Mouse (Mus musculus): ENCODE data around the gene Kif1b. TPM values are rescaled to one million over a fixed set of nuclear protein-coding genes. Genes with fewer than 3 reads are reported as not detected.

Kif1b gene
- polyA plus RNA-seq, 1 experiment from 2014 or later = 38.9 TPM

- WGBS = under 1% methylated on average over 27 of the region's 27 CpGs
- Histone ChIP-seq H3K4me2 (peak overlapping the region; percentile 95), H3K9ac (peak overlapping the region; percentile 87), H3K27ac (ENCODE audit: low read depth) (peak overlapping the region; percentile 83), H3K9me3 (ENCODE audit: low read depth, low read length) (no peaks in the 10 kb centered on the region), H3K36me3 (ENCODE audit: insufficient read depth) (peaks cover 23% of the 10 kb centered on the region), H3K4me1 (ENCODE audit: insufficient read depth) (no peaks in the 10 kb centered on the region), H3K4me3 (ENCODE audit: low read depth, low read length) (peak overlapping the region; percentile 85), H3K27me3 (ENCODE audit: insufficient read depth, low read length) (no peaks in the 10 kb centered on the region)
- no peak for TF ChIP-seq CTCF (IDR thresholded peaks at IDR 0.05; ENCODE audit: low read depth)
- peak; percentile 64 for ATAC-seq (ENCODE audit: insufficient read depth)
- DNase-seq = peak; percentile 49
Observed at GRCm38 (mm10) chr4:149166957-149167611, 140.4 kb downstream of the Kif1b start.

- TF ChIP-seq CTCF (IDR thresholded peaks at IDR 0.05; ENCODE audit: low read depth) = no peak
- Histone ChIP-seq H3K27me3 (ENCODE audit: insufficient read depth, low read length) (no peaks in the 10 kb centered on the region), H3K27ac (ENCODE audit: low read depth) (peak within 1 kb of the TSS; percentile 83), H3K9ac (peak within 1 kb of the TSS; percentile 87), H3K4me2 (peak within 1 kb of the TSS; percentile 95), H3K9me3 (ENCODE audit: low read depth, low read length) (no peaks in the 10 kb centered on the region), H3K36me3 (ENCODE audit: insufficient read depth) (peaks cover 30% of the 10 kb centered on the region), H3K4me1 (ENCODE audit: insufficient read depth) (no peaks in the 10 kb centered on the region), H3K4me3 (ENCODE audit: low read depth, low read length) (peak within 1 kb of the TSS; percentile 85)
- ATAC-seq (ENCODE audit: insufficient read depth) (peak; percentile 100), DNase-seq (peak; percentile 98)
- under 1% methylated on average over 59 of the region's 59 CpGs for WGBS
Observed at GRCm38 (mm10) chr4:149166215-149166946, 141.1 kb downstream of the Kif1b start, which contains the start of gene Pgd. TSS of gene Pgd (minus strand) at chr4:149166771.

- H3K27me3 ChIP-seq (ENCODE audit: insufficient read depth, low read length) = no peaks in the 10 kb centered on the region
- peak; percentile 34; the same call in 1 of the 2 replicates for TF ChIP-seq CTCF (IDR thresholded peaks at IDR 0.05; ENCODE audit: low read depth)
- no peak overlapping the region for H3K4me2 ChIP-seq
- H3K36me3 ChIP-seq (ENCODE audit: insufficient read depth) = peaks cover 52% of the 10 kb centered on the region
- H3K9me3 ChIP-seq (ENCODE audit: low read depth, low read length) = no peaks in the 10 kb centered on the region
- no peak overlapping the region for H3K4me3 ChIP-seq (ENCODE audit: low read depth, low read length)
- 48% methylated on average over 5 of the region's 5 CpGs for WGBS
- ATAC-seq (ENCODE audit: insufficient read depth) (no peak), DNase-seq (no peak)
- H3K9ac ChIP-seq = no peak overlapping the region
- no peaks in the 10 kb centered on the region for H3K4me1 ChIP-seq (ENCODE audit: insufficient read depth)
- no peak overlapping the region for H3K27ac ChIP-seq (ENCODE audit: low read depth)
Observed at GRCm38 (mm10) chr4:149164150-149164549, 143.3 kb downstream of the Kif1b start.

- no peaks in the 10 kb centered on the region for H3K27me3 ChIP-seq (ENCODE audit: insufficient read depth, low read length)
- H3K9me3 ChIP-seq (ENCODE audit: low read depth, low read length) = no peaks in the 10 kb centered on the region
- 59% methylated on average over 1 of the region's 1 CpGs for WGBS
- no peak for TF ChIP-seq CTCF (IDR thresholded peaks at IDR 0.05; ENCODE audit: low read depth)
- H3K4me2 ChIP-seq = no peak overlapping the region
- H3K9ac ChIP-seq = no peak overlapping the region
- H3K27ac ChIP-seq (ENCODE audit: low read depth) = no peak overlapping the region
- H3K36me3 ChIP-seq (ENCODE audit: insufficient read depth) = peaks cover 61% of the 10 kb centered on the region
- H3K4me1 ChIP-seq (ENCODE audit: insufficient read depth) = no peaks in the 10 kb centered on the region
- DNase-seq (no peak), ATAC-seq (ENCODE audit: insufficient read depth) (no peak)
- no peak overlapping the region for H3K4me3 ChIP-seq (ENCODE audit: low read depth, low read length)
Observed at GRCm38 (mm10) chr4:149163196-149163595, 144.3 kb downstream of the Kif1b start.

- WGBS = 84% methylated on average over 6 of the region's 6 CpGs
- Histone ChIP-seq H3K9ac (no peak overlapping the region), H3K27me3 (ENCODE audit: insufficient read depth, low read length) (no peaks in the 10 kb centered on the region), H3K36me3 (ENCODE audit: insufficient read depth) (peaks cover 80% of the 10 kb centered on the region), H3K4me2 (no peak overlapping the region), H3K4me1 (ENCODE audit: insufficient read depth) (no peaks in the 10 kb centered on the region), H3K4me3 (ENCODE audit: low read depth, low read length) (no peak overlapping the region), H3K27ac (ENCODE audit: low read depth) (no peak overlapping the region), H3K9me3 (ENCODE audit: low read depth, low read length) (no peaks in the 10 kb centered on the region)
- no peak for TF ChIP-seq CTCF (IDR thresholded peaks at IDR 0.05; ENCODE audit: low read depth)
- ATAC-seq (ENCODE audit: insufficient read depth) = no peak
- no peak for DNase-seq
Observed at GRCm38 (mm10) chr4:149161166-149161565, 146.3 kb downstream of the Kif1b start.

DNA sequence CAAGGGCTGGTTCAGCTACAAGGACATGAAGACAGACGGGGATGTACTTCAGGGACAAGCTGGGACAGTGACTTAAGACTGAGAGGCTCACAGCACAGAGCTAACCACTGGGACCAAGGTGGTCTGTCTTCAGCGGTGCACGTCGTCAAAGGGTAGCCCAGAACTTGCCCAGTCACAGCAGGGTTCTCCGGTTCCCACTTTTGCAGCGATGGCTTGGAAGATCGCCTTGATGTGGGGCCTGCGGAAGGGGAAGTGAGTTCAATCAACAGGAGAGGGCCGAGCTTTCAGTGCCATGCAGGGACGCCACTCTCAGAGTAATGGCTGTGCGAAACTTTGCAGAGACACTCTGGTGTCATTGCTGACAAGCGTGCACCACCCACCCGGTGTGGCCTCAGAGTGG is 147.6 kb downstream of the Kif1b start:
- WGBS = 89% methylated on average over 13 of the region's 13 CpGs
- Histone ChIP-seq H3K4me1 (ENCODE audit: insufficient read depth) (no peaks in the 10 kb centered on the region), H3K36me3 (ENCODE audit: insufficient read depth) (peaks cover 92% of the 10 kb centered on the region), H3K9me3 (ENCODE audit: low read depth, low read length) (no peaks in the 10 kb centered on the region), H3K4me3 (ENCODE audit: low read depth, low read length) (no peak overlapping the region), H3K27ac (ENCODE audit: low read depth) (no peak overlapping the region), H3K4me2 (no peak overlapping the region), H3K9ac (no peak overlapping the region), H3K27me3 (ENCODE audit: insufficient read depth, low read length) (no peaks in the 10 kb centered on the region)
- ATAC-seq (ENCODE audit: insufficient read depth) (no peak), DNase-seq (no peak)
- no peak for TF ChIP-seq CTCF (IDR thresholded peaks at IDR 0.05; ENCODE audit: low read depth)

DNA sequence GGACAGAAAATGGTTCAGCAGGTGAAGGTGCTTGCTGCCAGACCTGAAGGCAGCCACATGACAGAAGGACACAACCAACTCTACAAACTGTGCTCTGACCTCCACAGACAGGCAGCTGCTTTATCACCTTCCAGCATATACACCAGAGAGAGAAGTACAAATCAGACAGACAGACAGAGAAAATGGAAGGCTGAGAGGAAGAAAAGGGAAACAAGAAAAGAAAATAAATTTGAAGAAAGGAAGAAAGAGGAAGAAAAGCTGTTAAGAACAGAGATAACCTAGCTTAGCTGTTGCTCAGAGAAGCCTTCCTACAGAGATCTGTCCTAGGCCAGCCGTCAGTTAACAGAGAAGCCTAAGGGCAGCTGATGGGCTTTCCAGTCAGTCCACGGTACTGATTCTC is 148.3 kb downstream of the Kif1b start:
- DNase-seq = no peak
- no peaks in the 10 kb centered on the region for H3K4me1 ChIP-seq (ENCODE audit: insufficient read depth)
- H3K36me3 ChIP-seq (ENCODE audit: insufficient read depth) = peaks cover 93% of the 10 kb centered on the region
- H3K9ac ChIP-seq = no peak overlapping the region
- ATAC-seq (ENCODE audit: insufficient read depth) = no peak
- H3K27me3 ChIP-seq (ENCODE audit: insufficient read depth, low read length) = no peaks in the 10 kb centered on the region
- H3K4me3 ChIP-seq (ENCODE audit: low read depth, low read length) = no peak overlapping the region
- H3K9me3 ChIP-seq (ENCODE audit: low read depth, low read length) = no peaks in the 10 kb centered on the region
- 85% methylated on average over 2 of the region's 2 CpGs for WGBS
- H3K4me2 ChIP-seq = no peak overlapping the region
- H3K27ac ChIP-seq (ENCODE audit: low read depth) = no peak overlapping the region
- TF ChIP-seq CTCF (IDR thresholded peaks at IDR 0.05; ENCODE audit: low read depth) = no peak

Data from lung, embryonic 14.5 days (tissue).